Mouse (Mus musculus) lung, postnatal 0 days (tissue): ENCODE results near the gene Usp21.

Source experiments
- CTCF ChIP-seq: IDR thresholded peaks from 2 replicates; pipeline ENCODE4 v1.5.1; 2016; ENCODE audit warnings: antibody characterized with exemption, mild to moderate bottlenecking
- EP300 ChIP-seq: IDR thresholded peaks from 2 replicates; pipeline ENCODE4 v1.6.1; 2016; ENCODE audit warnings: antibody characterized with exemption, mild to moderate bottlenecking, control low read depth

- TF ChIP-seq EP300: no peak
- no peak for TF ChIP-seq CTCF
Measured at GRCm38 (mm10) chr1:171329433-171330215, 41.8 kb upstream of the Usp21 start.
